Mouse (Mus musculus): Measurements from ENCODE around the gene Gm43064. TPM values are rescaled to one million over a fixed set of nuclear protein-coding genes. Genes with fewer than 3 reads are reported as not detected.
A peak's percentile ranks its signal among the peaks of the same experiment; 100 is the strongest.

Gene Gm43064
- polyA plus RNA-seq, 1 experiment from 2014 or later, result 0.18 TPM

DNA sequence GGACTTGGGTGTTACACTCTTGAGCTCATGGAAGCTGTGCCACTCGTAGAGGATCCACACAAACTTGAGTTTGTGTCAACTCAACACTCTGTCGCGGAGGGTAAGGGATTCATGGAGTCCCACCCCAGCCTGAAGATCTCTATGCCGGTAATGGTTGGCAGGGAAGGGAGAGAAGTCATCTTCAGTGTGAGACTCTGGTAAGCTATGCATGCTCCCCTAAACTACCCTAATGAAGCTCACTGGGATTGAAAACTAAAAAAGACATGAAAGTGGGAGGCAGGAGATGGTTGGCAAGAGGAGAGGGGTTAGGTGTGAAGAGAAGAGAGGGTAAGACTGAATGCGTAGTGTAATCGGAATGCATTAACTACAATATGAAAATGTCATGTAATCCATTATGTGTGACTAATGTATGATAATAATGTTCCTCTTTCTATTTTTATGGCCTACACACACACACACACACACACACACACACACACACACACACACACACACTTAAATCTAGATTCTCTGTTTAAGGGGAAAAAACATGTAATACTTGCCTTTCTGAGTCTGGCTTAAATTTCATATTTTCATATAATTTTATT is 48.7 kb downstream of the Gm43064 start:
- Histone ChIP-seq H3K4me1 (no peaks in the 10 kb centered on the region), H3K27me3 (no peaks in the 10 kb centered on the region), H3K4me3 (no peak overlapping the region), H3K36me3 (no peaks in the 10 kb centered on the region), H3K9ac (no peak overlapping the region), H3K4me2 (replicated peaks) (no peak overlapping the region), H3K9me3 (no peaks in the 10 kb centered on the region), H3K27ac (no peak overlapping the region)
- WGBS, result 89% methylated on average over 6 of the region's 6 CpGs
- no peak for ATAC-seq (ENCODE audit: insufficient number of reproducible peaks, insufficient read depth, low FRiP score, low TSS enrichment)

- no peak within 1 kb of the TSS for H3K27ac ChIP-seq
- 66% methylated on average over 12 of the region's 12 CpGs for WGBS
- no peak for ATAC-seq (ENCODE audit: insufficient number of reproducible peaks, insufficient read depth, low FRiP score, low TSS enrichment)
- H3K9me3 ChIP-seq, result no peaks in the 10 kb centered on the region
- H3K36me3 ChIP-seq, result no peaks in the 10 kb centered on the region
- H3K4me3 ChIP-seq, result no peak within 1 kb of the TSS
- H3K4me1 ChIP-seq, result no peaks in the 10 kb centered on the region
- no peak within 1 kb of the TSS for H3K4me2 ChIP-seq (replicated peaks)
- H3K9ac ChIP-seq, result no peak within 1 kb of the TSS
- no peaks in the 10 kb centered on the region for H3K27me3 ChIP-seq
These were observed 49.8 kb downstream of the Gm43064 start, which contains the start of gene Ptpn22 for GRCm38 (mm10) chr3:103858881-103859801. TSS of gene Ptpn22 (plus strand) at chr3:103859795.

DNA sequence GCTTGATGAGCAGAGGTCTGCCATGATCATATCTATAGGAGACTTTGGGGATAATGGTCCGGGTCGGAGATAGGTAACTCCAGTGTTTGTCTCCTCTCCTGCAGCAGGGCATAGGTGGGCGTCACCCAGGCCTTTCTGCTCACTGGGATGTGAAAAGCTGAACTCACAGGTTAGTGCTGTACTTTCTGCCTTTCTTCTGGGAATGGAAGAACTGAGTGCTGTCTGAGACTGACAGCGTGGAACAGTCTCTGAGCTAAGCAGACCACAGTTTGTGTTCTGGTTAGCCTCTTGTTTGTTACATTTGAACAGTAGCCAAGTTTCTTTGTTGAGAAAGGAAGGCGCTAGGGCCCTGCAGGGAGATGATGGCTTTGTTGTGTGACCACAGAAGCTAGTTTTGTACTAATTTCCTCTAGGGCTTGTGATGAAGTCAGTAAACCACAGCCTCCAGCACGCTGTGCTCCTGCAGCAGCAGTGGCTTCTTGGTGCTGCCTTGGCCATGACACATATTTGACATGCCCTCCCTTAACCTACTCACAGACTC is 50.5 kb downstream of the Gm43064 start:
- no peak overlapping the region for H3K27ac ChIP-seq
- no peak overlapping the region for H3K9ac ChIP-seq
- no peaks in the 10 kb centered on the region for H3K4me1 ChIP-seq
- no peak overlapping the region for H3K4me2 ChIP-seq (replicated peaks)
- no peaks in the 10 kb centered on the region for H3K27me3 ChIP-seq
- 80% methylated on average over 6 of the region's 6 CpGs for WGBS
- no peaks in the 10 kb centered on the region for H3K9me3 ChIP-seq
- no peaks in the 10 kb centered on the region for H3K36me3 ChIP-seq
- no peak for ATAC-seq (ENCODE audit: insufficient number of reproducible peaks, insufficient read depth, low FRiP score, low TSS enrichment)
- H3K4me3 ChIP-seq, result no peak overlapping the region

DNA sequence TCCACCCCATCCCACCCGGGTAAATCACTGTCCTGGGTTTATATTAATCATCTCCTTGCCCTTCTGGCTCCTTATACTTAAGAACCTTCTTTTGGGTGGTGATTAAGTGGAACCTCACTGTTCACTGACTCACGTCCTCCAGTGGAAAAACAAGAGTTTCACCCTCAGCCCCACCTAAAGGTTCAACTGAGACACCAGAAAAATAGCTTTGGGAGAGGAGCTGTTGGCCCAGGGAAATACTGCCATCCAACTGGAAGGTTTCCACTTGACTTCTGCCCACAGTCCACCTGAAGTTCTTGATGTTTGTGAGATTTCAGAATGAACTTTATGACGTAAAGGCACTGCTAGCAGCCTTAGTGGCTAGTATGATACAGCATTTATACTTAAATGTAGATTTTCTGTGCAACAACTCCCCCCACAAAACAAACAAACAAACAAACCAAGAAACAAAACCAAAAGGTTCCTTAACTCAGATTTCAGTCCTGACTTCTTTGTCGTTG is 53.4 kb downstream of the Gm43064 start:
- Histone ChIP-seq H3K9me3 (no peaks in the 10 kb centered on the region), H3K4me3 (no peak overlapping the region), H3K27ac (no peak overlapping the region), H3K9ac (no peak overlapping the region), H3K4me2 (replicated peaks) (no peak overlapping the region), H3K36me3 (no peaks in the 10 kb centered on the region), H3K27me3 (no peaks in the 10 kb centered on the region), H3K4me1 (no peaks in the 10 kb centered on the region)
- 75% methylated on average over 4 of the region's 4 CpGs for WGBS
- no peak for ATAC-seq (ENCODE audit: insufficient number of reproducible peaks, insufficient read depth, low FRiP score, low TSS enrichment)

- WGBS, result 92% methylated on average over 6 of the region's 6 CpGs
- H3K36me3 ChIP-seq, result no peaks in the 10 kb centered on the region
- H3K27me3 ChIP-seq, result no peaks in the 10 kb centered on the region
- H3K4me2 ChIP-seq (replicated peaks), result no peak overlapping the region
- no peaks in the 10 kb centered on the region for H3K4me1 ChIP-seq
- H3K9ac ChIP-seq, result no peak overlapping the region
- no peak overlapping the region for H3K27ac ChIP-seq
- ATAC-seq (ENCODE audit: insufficient number of reproducible peaks, insufficient read depth, low FRiP score, low TSS enrichment), result no peak
- H3K4me3 ChIP-seq, result no peak overlapping the region
- H3K9me3 ChIP-seq, result no peaks in the 10 kb centered on the region
These were observed 54.8 kb downstream of the Gm43064 start for GRCm38 (mm10) chr3:103864200-103864599.

- Histone ChIP-seq H3K27me3 (no peaks in the 10 kb centered on the region), H3K4me2 (replicated peaks) (no peak overlapping the region), H3K4me1 (no peaks in the 10 kb centered on the region), H3K36me3 (no peaks in the 10 kb centered on the region), H3K27ac (no peak overlapping the region), H3K4me3 (no peak overlapping the region), H3K9ac (no peak overlapping the region), H3K9me3 (no peaks in the 10 kb centered on the region)
- no peak for ATAC-seq (ENCODE audit: insufficient number of reproducible peaks, insufficient read depth, low FRiP score, low TSS enrichment)
- 86% methylated on average over 5 of the region's 5 CpGs for WGBS
These were observed 58.1 kb downstream of the Gm43064 start for GRCm38 (mm10) chr3:103867424-103867971.

DNA sequence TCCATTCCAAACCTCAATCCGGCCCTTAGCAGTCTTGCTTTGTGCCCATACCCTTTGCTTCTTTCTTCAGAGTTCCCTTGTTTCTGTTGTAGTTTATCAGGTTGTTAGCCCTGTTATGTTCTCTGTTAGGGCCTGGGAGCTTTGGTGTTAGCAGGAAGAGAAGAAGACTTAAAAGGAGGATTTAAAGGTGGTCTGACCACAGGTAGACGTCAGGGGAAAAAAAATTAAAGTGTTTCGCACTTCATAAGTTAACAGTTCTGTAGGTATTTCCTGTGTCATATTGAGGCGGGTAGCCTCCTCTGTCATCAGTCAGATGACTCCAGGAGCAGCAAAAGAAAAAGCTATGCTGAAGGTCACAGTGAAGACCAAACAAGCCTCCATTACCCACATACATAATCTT is 58.6 kb downstream of the Gm43064 start:
- H3K27me3 ChIP-seq, result no peaks in the 10 kb centered on the region
- H3K4me3 ChIP-seq, result no peak overlapping the region
- H3K36me3 ChIP-seq, result no peaks in the 10 kb centered on the region
- 87% methylated on average over 4 of the region's 4 CpGs for WGBS
- no peak overlapping the region for H3K9ac ChIP-seq
- no peak for ATAC-seq (ENCODE audit: insufficient number of reproducible peaks, insufficient read depth, low FRiP score, low TSS enrichment)
- no peaks in the 10 kb centered on the region for H3K4me1 ChIP-seq
- no peak overlapping the region for H3K4me2 ChIP-seq (replicated peaks)
- H3K9me3 ChIP-seq, result no peaks in the 10 kb centered on the region
- H3K27ac ChIP-seq, result no peak overlapping the region

GRCm38 (mm10) chr3:103872663-103873098 is 63.3 kb downstream of the Gm43064 start:
- Histone ChIP-seq H3K4me1 (no peaks in the 10 kb centered on the region), H3K9me3 (no peaks in the 10 kb centered on the region), H3K27me3 (no peaks in the 10 kb centered on the region), H3K36me3 (no peaks in the 10 kb centered on the region), H3K4me2 (replicated peaks) (no peak overlapping the region), H3K9ac (peak overlapping the region; percentile 15; the same call in 1 of the 2 replicates), H3K4me3 (no peak overlapping the region), H3K27ac (no peak overlapping the region)
- no peak for ATAC-seq (ENCODE audit: insufficient number of reproducible peaks, insufficient read depth, low FRiP score, low TSS enrichment)
- WGBS, result 62% methylated on average over 3 of the region's 3 CpGs

- Histone ChIP-seq H3K27ac (no peak overlapping the region), H3K9ac (no peak overlapping the region), H3K4me2 (replicated peaks) (no peak overlapping the region), H3K4me1 (no peaks in the 10 kb centered on the region), H3K27me3 (no peaks in the 10 kb centered on the region), H3K4me3 (no peak overlapping the region), H3K36me3 (no peaks in the 10 kb centered on the region), H3K9me3 (no peaks in the 10 kb centered on the region)
- 74% methylated on average over 7 of the region's 7 CpGs for WGBS
- ATAC-seq (ENCODE audit: insufficient number of reproducible peaks, insufficient read depth, low FRiP score, low TSS enrichment), result no peak
These were observed 65.0 kb downstream of the Gm43064 start for GRCm38 (mm10) chr3:103874329-103874728.

DNA sequence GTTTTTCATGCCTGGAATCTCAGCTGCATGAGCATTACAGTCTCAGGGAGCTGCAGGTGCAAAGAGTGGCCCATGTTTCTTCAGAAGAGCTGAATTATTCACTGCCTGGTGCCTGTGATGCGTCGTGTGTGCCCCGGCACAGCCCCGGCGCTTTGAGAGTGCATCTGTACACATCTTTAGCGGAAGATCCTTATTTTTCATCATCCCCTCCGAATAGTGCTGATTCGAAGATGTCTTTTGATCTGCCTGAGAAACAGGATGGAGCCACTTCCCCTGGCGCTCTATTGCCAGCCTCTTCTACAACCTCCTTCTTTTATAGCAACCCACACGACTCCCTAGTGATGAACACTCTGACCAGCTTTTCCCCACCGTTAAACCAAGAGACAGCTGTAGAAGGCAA is 76.6 kb downstream of the Gm43064 start:
- H3K27me3 ChIP-seq, result no peaks in the 10 kb centered on the region
- H3K4me3 ChIP-seq, result no peak overlapping the region
- WGBS, result 77% methylated on average over 11 of the region's 11 CpGs
- no peak overlapping the region for H3K4me2 ChIP-seq (replicated peaks)
- no peak overlapping the region for H3K27ac ChIP-seq
- no peaks in the 10 kb centered on the region for H3K9me3 ChIP-seq
- H3K36me3 ChIP-seq, result no peaks in the 10 kb centered on the region
- no peak for ATAC-seq (ENCODE audit: insufficient number of reproducible peaks, insufficient read depth, low FRiP score, low TSS enrichment)
- no peaks in the 10 kb centered on the region for H3K4me1 ChIP-seq
- no peak overlapping the region for H3K9ac ChIP-seq

DNA sequence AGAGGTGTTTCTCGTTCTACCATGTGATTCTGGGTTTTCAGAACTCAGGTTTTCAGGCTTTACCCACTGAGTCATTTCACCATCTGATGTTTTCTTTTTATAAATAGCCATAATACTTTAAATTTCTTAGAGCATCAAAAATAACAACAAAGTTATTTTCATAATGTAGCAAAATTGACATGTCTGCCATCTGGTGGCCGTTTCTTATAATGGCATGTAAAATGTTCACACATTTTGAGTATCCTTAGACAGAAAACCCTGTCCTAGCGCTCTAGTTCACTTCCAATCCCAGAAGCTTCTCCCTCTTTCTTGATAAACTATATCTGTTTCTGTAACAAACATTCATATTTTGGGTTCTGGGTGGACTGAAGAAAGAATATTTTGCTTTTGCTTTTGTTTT is 78.2 kb downstream of the Gm43064 start:
- Histone ChIP-seq H3K4me3 (no peak overlapping the region), H3K36me3 (no peaks in the 10 kb centered on the region), H3K9me3 (no peaks in the 10 kb centered on the region), H3K27ac (no peak overlapping the region), H3K9ac (no peak overlapping the region), H3K4me1 (no peaks in the 10 kb centered on the region), H3K27me3 (no peaks in the 10 kb centered on the region), H3K4me2 (replicated peaks) (no peak overlapping the region)
- no peak for ATAC-seq (ENCODE audit: insufficient number of reproducible peaks, insufficient read depth, low FRiP score, low TSS enrichment)
- 30% methylated on average over 3 of the region's 3 CpGs for WGBS

Data from embryonic facial prominence, embryonic 12.5 days (tissue).